Mouse (Mus musculus) ES-Bruce4 (cell line): ENCODE measurements at regions not wholly inside any gene's neighbourhood (a gene's known extent, or its start where the extent isn't known, plus 50 kb on each side); places are given as distances from the start of the nearest gene placed in this dataset.

Experiments used
- CTCF ChIP-seq: IDR thresholded peaks from one replicate; pipeline ENCODE4 v1.8.1; 2011; ENCODE audit warnings: low read depth, low read length
- EP300 ChIP-seq: IDR thresholded peaks from 2 replicates; pipeline ENCODE4 v1.6.1; 2011; ENCODE audit warnings: low read depth, low read length; ENCODE audit not compliant: insufficient read depth

- TF ChIP-seq CTCF, result no peak
- no peak for TF ChIP-seq EP300
These were observed 127.2 kb upstream of the Otx2 start for GRCm38 (mm10) chr14:48800857-48801256.
